Mouse (Mus musculus) midbrain, postnatal 0 days (tissue): ENCODE measurements at regions not wholly inside any gene's neighbourhood (a gene's known extent, or its start where the extent isn't known, plus 50 kb on each side); places are given as distances from the start of the nearest gene placed in this dataset.

Experiments
- ATAC-seq: fragments of 200-750 bp; cut with Nextera tagmentation; 2 replicates; pipeline ENCODE4 v1.8.0; 2017; ENCODE audit warnings: moderate number of reproducible peaks, mild to moderate bottlenecking, moderate TSS enrichment, moderate library complexity; ENCODE audit not compliant: low FRiP score
- DNase-seq: peaks from one replicate; pipeline ENCODE4 v3.0.0-alpha.2; 2015; ENCODE audit warnings: low spot score
- H3K27ac ChIP-seq: fragments of 300-500 bp; sonication (generic); 2 replicates; pipeline ENCODE4 v1.5.1; 2014; ENCODE audit warnings: low read depth, mild to moderate bottlenecking, low read length, mixed read lengths
- H3K27me3 ChIP-seq: fragments of 300-500 bp; sonication (generic); 2 replicates; pipeline ENCODE4 v1.6.1; 2014; ENCODE audit warnings: low read length, control low read depth, mixed read lengths; ENCODE audit not compliant: insufficient read depth
- H3K36me3 ChIP-seq: fragments of 300-500 bp; sonication (generic); 2 replicates; pipeline ENCODE4 v1.6.1; 2014; ENCODE audit warnings: low read length, control low read depth, mixed read lengths; ENCODE audit not compliant: insufficient read depth
- H3K4me1 ChIP-seq: fragments of 300-500 bp; sonication (generic); 2 replicates; pipeline ENCODE4 v1.6.1; 2014; ENCODE audit warnings: mild to moderate bottlenecking, control low read depth, antibody characterized with exemption, low read length, mixed read lengths; ENCODE audit not compliant: insufficient read depth
- H3K4me2 ChIP-seq: fragments of 300-500 bp; sonication (generic); 2 replicates; pipeline ENCODE4 v1.6.1; 2014; ENCODE audit warnings: low read depth, mild to moderate bottlenecking, low read length, mixed read lengths; ENCODE audit not compliant: poor library complexity, severe bottlenecking
- H3K4me3 ChIP-seq: fragments of 300-500 bp; sonication (generic); 2 replicates; pipeline ENCODE4 v1.5.1; 2014; ENCODE audit warnings: low read depth, mild to moderate bottlenecking, low read length, moderate library complexity
- H3K9ac ChIP-seq: fragments of 300-500 bp; sonication (generic); replicated peaks from 2 replicates; pipeline ENCODE4 v1.6.1; 2014; ENCODE audit warnings: mild to moderate bottlenecking, low read length, moderate library complexity, mixed read lengths; ENCODE audit not compliant: poor library complexity, severe bottlenecking
- H3K9me3 ChIP-seq: fragments of 300-500 bp; sonication (generic); 2 replicates; pipeline ENCODE4 v1.6.1; 2016; ENCODE audit warnings: low read length, control low read depth
- CTCF ChIP-seq: IDR thresholded peaks from 2 replicates; pipeline ENCODE4 v1.5.1; 2016; ENCODE audit warnings: antibody characterized with exemption, mild to moderate bottlenecking
- WGBS: fragments of 180-500 bp; shearing (Covaris S2); extraction: QIAGEN DNeasy Blood & Tissue Kit; methylation state at CpG from one replicate; pipeline ENCODE4 v1.1.7; 2014; 5-methylcytosine and 5-hydroxymethylcytosine counted together

GRCm38 (mm10) chr17:68075712-68076111 is 71.8 kb upstream of the Arhgap28 start:
- Histone ChIP-seq H3K27ac (no peak overlapping the region), H3K9ac (no peak overlapping the region), H3K27me3 (no peaks in the 10 kb centered on the region), H3K4me1 (no peaks in the 10 kb centered on the region), H3K36me3 (no peaks in the 10 kb centered on the region), H3K4me3 (no peak overlapping the region), H3K4me2 (no peak overlapping the region), H3K9me3 (no peaks in the 10 kb centered on the region)
- no peak for TF ChIP-seq CTCF
- no peak for ATAC-seq
- 62% methylated on average over 2 of the region's 2 CpGs for WGBS
- peak; percentile 22 for DNase-seq

GRCm38 (mm10) chr17:68078709-68079108 is 74.8 kb upstream of the Arhgap28 start:
- DNase-seq (no peak), ATAC-seq (no peak)
- Histone ChIP-seq H3K9me3 (no peaks in the 10 kb centered on the region), H3K9ac (no peak overlapping the region), H3K4me2 (no peak overlapping the region), H3K36me3 (no peaks in the 10 kb centered on the region), H3K27ac (no peak overlapping the region), H3K4me3 (no peak overlapping the region), H3K27me3 (no peaks in the 10 kb centered on the region), H3K4me1 (no peaks in the 10 kb centered on the region)
- 47% methylated on average over 3 of the region's 3 CpGs for WGBS
- no peak for TF ChIP-seq CTCF

- Histone ChIP-seq H3K4me3 (no peak overlapping the region), H3K36me3 (no peaks in the 10 kb centered on the region), H3K27ac (no peak overlapping the region), H3K9ac (no peak overlapping the region), H3K9me3 (no peaks in the 10 kb centered on the region), H3K27me3 (no peaks in the 10 kb centered on the region), H3K4me2 (no peak overlapping the region), H3K4me1 (no peaks in the 10 kb centered on the region)
- no peak for TF ChIP-seq CTCF
- ATAC-seq (no peak), DNase-seq (no peak)
- WGBS: 91% methylated on average over 2 of the region's 2 CpGs
Observed at GRCm38 (mm10) chr17:68084446-68084845, 80.5 kb upstream of the Arhgap28 start.

GRCm38 (mm10) chr17:68087149-68087548 is 83.2 kb upstream of the Arhgap28 start:
- WGBS: 75% methylated on average over 1 of the region's 1 CpGs
- Histone ChIP-seq H3K4me1 (no peaks in the 10 kb centered on the region), H3K4me3 (no peak overlapping the region), H3K9me3 (no peaks in the 10 kb centered on the region), H3K4me2 (no peak overlapping the region), H3K36me3 (no peaks in the 10 kb centered on the region), H3K9ac (no peak overlapping the region), H3K27ac (no peak overlapping the region), H3K27me3 (no peaks in the 10 kb centered on the region)
- no peak for ATAC-seq
- no peak for DNase-seq
- TF ChIP-seq CTCF: no peak

GRCm38 (mm10) chr17:68089179-68089578 is 85.3 kb upstream of the Arhgap28 start:
- WGBS: 89% methylated on average over 1 of the region's 1 CpGs
- no peak overlapping the region for H3K9ac ChIP-seq
- no peak for TF ChIP-seq CTCF
- H3K4me2 ChIP-seq: no peak overlapping the region
- no peaks in the 10 kb centered on the region for H3K4me1 ChIP-seq
- no peak overlapping the region for H3K27ac ChIP-seq
- no peaks in the 10 kb centered on the region for H3K36me3 ChIP-seq
- DNase-seq: no peak
- H3K9me3 ChIP-seq: no peaks in the 10 kb centered on the region
- no peak overlapping the region for H3K4me3 ChIP-seq
- H3K27me3 ChIP-seq: no peaks in the 10 kb centered on the region
- ATAC-seq: no peak

GRCm38 (mm10) chr17:68089830-68090229 is 85.9 kb upstream of the Arhgap28 start:
- H3K4me2 ChIP-seq: no peak overlapping the region
- no peak for TF ChIP-seq CTCF
- WGBS: 90% methylated on average over 1 of the region's 1 CpGs
- H3K27me3 ChIP-seq: no peaks in the 10 kb centered on the region
- H3K36me3 ChIP-seq: no peaks in the 10 kb centered on the region
- no peaks in the 10 kb centered on the region for H3K4me1 ChIP-seq
- DNase-seq (no peak), ATAC-seq (no peak)
- no peak overlapping the region for H3K9ac ChIP-seq
- H3K27ac ChIP-seq: no peak overlapping the region
- H3K4me3 ChIP-seq: no peak overlapping the region
- no peaks in the 10 kb centered on the region for H3K9me3 ChIP-seq
